Mouse (Mus musculus) spleen, adult 2 months (tissue): ENCODE measurements around the gene Ass1. TPM values are rescaled to one million over a fixed set of nuclear protein-coding genes. Genes with fewer than 3 reads are reported as not detected.
"Not testable (repeated sequence)": the region's sequence is repeated elsewhere in the genome, so short reads cannot be mapped to it uniquely, and the experiment has no call there.

Source experiments
- DNase-seq, 2 experiments: peaks; one replicate each; pipeline versions ENCODE4 v3.0.0 to v3.0.0-alpha.2; 2012 to 2021; ENCODE audit warnings: low spot score in 2 of 2, low read depth in 1 of 2
- H3K27ac ChIP-seq: fragments of 200-500 bp; 2 replicates; pipeline ENCODE4 v1.5.1; 2012; ENCODE audit warnings: low read length, inconsistent platforms; ENCODE audit not compliant: insufficient read depth
- H3K27me3 ChIP-seq: fragments of 200-500 bp; 2 replicates; pipeline ENCODE4 v1.6.1; 2012; ENCODE audit warnings: mild to moderate bottlenecking, moderate library complexity, low read length, inconsistent platforms; ENCODE audit not compliant: control insufficient read depth, insufficient read depth
- H3K36me3 ChIP-seq: fragments of 200-500 bp; 2 replicates; pipeline ENCODE4 v1.6.1; 2012; ENCODE audit warnings: mild to moderate bottlenecking, low read length, inconsistent platforms; ENCODE audit not compliant: control insufficient read depth, insufficient read depth
- H3K4me1 ChIP-seq: fragments of 200-500 bp; 2 replicates; pipeline ENCODE4 v1.6.1; 2011; ENCODE audit warnings: inconsistent platforms; ENCODE audit not compliant: control insufficient read depth, insufficient read depth, insufficient read length
- H3K4me3 ChIP-seq: fragments of 200-500 bp; 2 replicates; pipeline ENCODE4 v1.5.1; 2011; ENCODE audit warnings: mild to moderate bottlenecking, inconsistent platforms; ENCODE audit not compliant: insufficient read depth, insufficient read length; ENCODE audit errors: extremely low read depth
- CTCF ChIP-seq: fragments of 200-500 bp; IDR thresholded peaks from 2 replicates; pipeline ENCODE4 v1.5.1; 2011; ENCODE audit warnings: mild to moderate bottlenecking, inconsistent platforms; ENCODE audit not compliant: insufficient read depth, insufficient read length, insufficient replicate concordance; ENCODE audit errors: extremely low read depth
- POLR2A ChIP-seq: fragments of 200-500 bp; IDR thresholded peaks from 2 replicates; pipeline ENCODE4 v1.6.1; 2011; ENCODE audit warnings: low read depth, low read length, inconsistent platforms
- WGBS: fragments of 180-500 bp; shearing (Covaris S2); methylation state at CpG from one replicate; pipeline ENCODE4 v1.1.7; 2018; 5-methylcytosine and 5-hydroxymethylcytosine counted together
- polyA plus RNA-seq: library from polyadenylated mRNA; depleted of rRNA; stranded (reverse); fragments of >200 nt; gene quantifications from 2 replicates; pipeline ENCODE4 v1.2.3, GENCODE M21; 2012; rRNA removed

Gene Ass1
- polyA plus RNA-seq, 1 experiment: 18.9 TPM

DNA sequence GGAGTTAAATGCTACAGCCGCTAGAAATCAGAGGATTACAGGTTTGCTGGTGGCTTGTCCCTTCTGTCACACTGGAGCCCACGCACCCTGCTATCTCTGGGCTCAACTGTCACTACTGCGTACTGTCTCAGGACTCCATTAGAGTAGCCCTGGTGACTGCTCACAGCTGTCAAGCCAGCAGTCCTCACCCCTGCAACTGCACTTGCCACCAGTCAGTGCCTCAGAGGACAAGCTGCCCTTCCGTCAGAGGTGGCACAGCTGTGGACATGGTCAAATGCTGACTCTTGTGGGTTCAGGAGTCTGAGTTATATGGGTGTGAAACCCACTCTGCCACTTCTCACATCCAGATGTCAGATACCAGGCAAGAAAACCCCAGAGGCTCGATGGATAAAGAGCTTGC, 68.7 kb downstream of the Ass1 start:
- Histone ChIP-seq H3K4me3 (no peak overlapping the region), H3K4me1 (no peaks in the 10 kb centered on the region; the same call in 1 of the 2 replicates), H3K36me3 (no peaks in the 10 kb centered on the region), H3K27ac (no peak overlapping the region), H3K27me3 (no peaks in the 10 kb centered on the region)
- TF ChIP-seq POLR2A: no peak
- no peak for TF ChIP-seq CTCF
- WGBS: 74% methylated on average over 5 of the region's 5 CpGs
- DNase-seq: no peak

DNA sequence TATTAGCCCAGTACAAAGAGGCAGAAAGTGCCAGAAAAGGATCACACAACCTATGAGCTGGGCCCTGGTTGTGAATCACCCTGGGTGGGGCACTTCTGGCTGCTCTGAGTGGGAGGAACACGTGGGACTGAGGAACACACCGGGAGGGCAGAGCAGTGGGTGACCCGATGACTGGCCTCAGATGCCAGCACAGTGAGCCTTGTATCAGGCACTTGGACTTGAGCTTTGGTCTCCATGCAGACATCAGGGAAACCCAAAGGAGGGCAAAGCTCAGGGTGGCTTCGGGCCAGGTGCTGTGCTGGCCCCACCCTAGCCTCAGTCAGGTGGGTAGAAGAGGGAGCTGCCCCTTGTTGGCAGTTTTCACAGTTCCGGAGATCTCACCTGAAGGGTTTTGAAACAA, 71.6 kb downstream of the Ass1 start:
- Histone ChIP-seq H3K27me3 (no peaks in the 10 kb centered on the region), H3K4me3 (no peak overlapping the region), H3K27ac (no peak overlapping the region), H3K4me1 (no peaks in the 10 kb centered on the region; the same call in 1 of the 2 replicates), H3K36me3 (no peaks in the 10 kb centered on the region)
- TF ChIP-seq CTCF (no peak), POLR2A (no peak)
- WGBS: 92% methylated on average over 5 of the region's 5 CpGs
- DNase-seq: no peak

DNA sequence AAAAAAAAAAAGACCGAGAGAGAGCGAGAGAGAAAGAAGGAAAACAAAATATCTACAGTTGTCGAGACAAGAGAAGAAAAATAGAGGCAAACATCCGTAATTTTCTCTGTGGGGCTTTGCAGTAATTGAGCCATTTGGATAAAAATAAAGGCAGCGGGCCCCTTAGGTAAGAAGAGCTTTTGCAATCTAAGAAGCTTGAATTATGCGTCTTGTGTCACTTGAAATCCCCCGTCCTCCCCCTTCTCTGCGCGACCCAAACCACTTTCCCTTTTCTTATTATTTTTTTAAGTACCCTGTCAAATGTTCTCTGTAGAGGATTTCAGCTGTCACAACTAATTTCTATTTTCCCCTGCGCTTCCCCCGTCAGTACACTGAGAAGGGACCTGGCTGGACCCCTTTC, 77.7 kb downstream of the Ass1 start:
- H3K27ac ChIP-seq: no peak overlapping the region
- no peaks in the 10 kb centered on the region for H3K27me3 ChIP-seq
- H3K4me1 ChIP-seq: no peaks in the 10 kb centered on the region
- TF ChIP-seq CTCF (no peak), POLR2A (no peak)
- H3K4me3 ChIP-seq: no peak overlapping the region
- no peaks in the 10 kb centered on the region for H3K36me3 ChIP-seq
- WGBS: 68% methylated on average over 11 of the region's 11 CpGs
- no peak for DNase-seq

DNA sequence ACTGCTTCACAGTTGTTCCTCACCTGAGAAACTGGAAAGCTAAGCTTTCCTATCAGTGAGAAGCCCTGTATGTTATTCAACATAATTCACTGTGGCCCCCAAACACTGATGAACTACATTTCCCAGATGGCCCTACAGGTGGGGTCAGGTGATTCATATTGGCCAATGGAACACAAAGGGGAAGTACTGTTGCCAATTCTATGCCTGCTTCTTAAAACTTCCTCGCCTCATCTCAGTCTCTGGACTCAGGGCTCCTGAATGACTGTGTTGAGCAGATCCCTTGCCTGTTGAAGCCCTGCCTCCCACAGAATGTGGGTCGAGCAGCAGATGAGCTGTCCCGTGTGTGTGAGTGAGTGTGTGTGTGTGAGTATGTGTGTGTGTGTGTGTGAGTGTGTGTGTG, 80.5 kb downstream of the Ass1 start:
- Histone ChIP-seq H3K4me1 (no peaks in the 10 kb centered on the region), H3K27ac (no peak overlapping the region), H3K27me3 (no peaks in the 10 kb centered on the region), H3K36me3 (no peaks in the 10 kb centered on the region), H3K4me3 (no peak overlapping the region)
- DNase-seq: no peak
- TF ChIP-seq CTCF (no peak), POLR2A (no peak)
- 78% methylated on average over 3 of the region's 3 CpGs for WGBS

DNA sequence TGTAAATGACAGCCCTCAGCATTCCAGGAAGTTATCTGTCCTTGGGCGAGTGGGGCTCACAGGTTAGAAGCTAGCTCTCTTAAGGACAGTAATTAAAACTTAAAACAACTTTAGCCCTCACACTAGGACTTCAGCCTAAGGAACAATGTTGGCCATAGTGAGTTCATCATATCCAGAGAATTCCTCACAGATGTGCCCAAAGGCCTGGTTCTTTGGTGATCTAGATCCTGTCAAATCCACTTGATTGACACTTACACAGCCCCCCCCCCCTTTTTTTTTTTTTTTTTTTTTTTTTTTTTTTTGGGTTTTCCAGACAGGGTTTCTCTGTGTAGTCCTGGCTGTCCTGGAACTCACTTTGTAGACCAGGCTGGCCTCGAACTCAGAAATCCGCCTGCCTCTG, 81.3 kb downstream of the Ass1 start:
- WGBS: 82% methylated on average over 3 of the region's 3 CpGs
- not testable (repeated sequence) for DNase-seq, H3K27me3 ChIP-seq, H3K4me1 ChIP-seq, H3K36me3 ChIP-seq, H3K4me3 ChIP-seq, H3K27ac ChIP-seq

DNA sequence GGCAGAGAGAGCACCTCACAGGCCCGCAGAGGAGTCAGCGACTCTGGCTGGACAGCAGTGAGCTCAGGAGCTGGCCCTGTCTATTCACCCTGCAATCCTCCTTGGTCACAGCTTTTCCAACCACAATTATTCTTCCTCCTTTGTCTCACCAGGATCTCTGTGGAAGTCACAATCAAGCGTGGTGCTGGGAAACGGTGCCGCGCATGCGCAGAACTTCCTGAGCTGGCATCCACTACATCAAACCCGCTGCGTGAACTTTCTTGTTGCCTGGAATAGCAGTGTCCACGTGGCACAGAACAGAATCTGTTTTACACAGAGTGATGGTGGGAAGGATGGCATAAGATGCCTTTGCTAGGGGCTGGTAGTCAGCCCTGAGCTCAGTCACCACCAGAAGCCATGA, 82.0 kb downstream of the Ass1 start:
- Histone ChIP-seq H3K27me3 (no peaks in the 10 kb centered on the region), H3K27ac (no peak overlapping the region), H3K4me1 (no peaks in the 10 kb centered on the region), H3K4me3 (no peak overlapping the region), H3K36me3 (no peaks in the 10 kb centered on the region)
- WGBS: 89% methylated on average over 10 of the region's 10 CpGs
- TF ChIP-seq POLR2A (no peak), CTCF (no peak)
- no peak for DNase-seq

DNA sequence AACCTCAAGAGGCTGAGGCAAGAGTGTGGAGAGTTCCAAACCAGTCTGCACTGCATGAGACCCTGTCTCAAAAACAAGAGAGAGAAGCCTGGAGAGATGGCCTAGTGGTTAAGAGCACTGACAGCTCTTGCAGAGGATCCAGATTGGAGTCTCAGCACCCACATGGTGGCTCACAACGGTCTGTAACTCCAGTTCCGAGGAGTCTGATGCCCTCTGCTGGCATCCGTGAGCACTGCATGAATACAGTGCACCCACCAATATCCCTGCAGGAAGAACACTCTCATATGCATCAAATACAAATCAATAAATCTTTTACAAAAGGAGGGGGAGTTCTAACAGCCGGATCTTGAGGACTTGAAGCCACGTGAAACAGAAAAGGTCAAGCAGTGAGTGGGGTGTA, 84.6 kb downstream of the Ass1 start:
- 84% methylated on average over 5 of the region's 5 CpGs for WGBS
- TF ChIP-seq CTCF (no peak), POLR2A (no peak)
- H3K4me3 ChIP-seq: no peak overlapping the region

More for the DNA sequence above, 84.6 kb downstream of the Ass1 start:
- no peak for DNase-seq
- Histone ChIP-seq H3K27me3 (no peaks in the 10 kb centered on the region), H3K4me1 (no peaks in the 10 kb centered on the region), H3K27ac (no peak overlapping the region), H3K36me3 (no peaks in the 10 kb centered on the region)

Other genes with a start within 250 kb of the Ass1 start
- 1.2 and 1.3 TPM in 2 replicates for gene Ncs1, start 224.4 kb upstream of the Ass1 start, polyA plus RNA-seq
- 1.1 and 1.2 TPM in 2 replicates for gene Hmcn2, start 155.8 kb upstream of the Ass1 start, polyA plus RNA-seq
- gene Fubp3, start 102.4 kb downstream of the Ass1 start, polyA plus RNA-seq: 14.0 and 17.2 TPM in 2 replicates
- not detected in 2 replicates for gene Prdm12, start 169.8 kb downstream of the Ass1 start, polyA plus RNA-seq
- 8.2 and 9.1 TPM in 2 replicates for gene Exosc2, start 200.5 kb downstream of the Ass1 start, polyA plus RNA-seq
- gene Abl1, start 218.2 kb downstream of the Ass1 start, polyA plus RNA-seq: 43.4 and 49.7 TPM in 2 replicates